Mouse (Mus musculus) cerebellum, adult 8-10 months (tissue): Measurements from ENCODE around the gene Supt3.

Experiments used
- DNase-seq: peaks from one replicate; pipeline ENCODE4 v3.0.0; 2022

Supt3 gene

GRCm38 (mm10) chr17:45063776-45064175 is 286.8 kb downstream of the Supt3 start:
- DNase-seq: no peak

DNA sequence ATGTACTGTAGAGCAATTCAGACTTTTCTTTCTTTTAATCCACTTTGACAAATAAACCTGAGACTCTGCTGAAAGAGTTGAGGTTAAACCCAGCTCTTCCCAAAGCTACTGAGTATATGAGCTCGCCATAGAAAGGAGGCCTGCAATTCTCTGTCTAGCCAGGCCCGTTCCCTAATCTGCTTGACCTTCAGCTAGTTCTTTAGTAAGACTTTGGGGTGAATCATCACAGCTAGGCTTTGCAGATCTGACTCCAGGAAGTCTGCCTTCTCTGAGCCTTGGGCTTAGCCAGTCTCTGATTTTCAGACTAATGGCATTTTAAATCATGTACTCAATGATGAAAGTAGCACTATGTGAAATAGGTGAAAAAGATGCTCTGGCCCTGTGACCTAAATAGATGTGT is 288.5 kb downstream of the Supt3 start:
- DNase-seq: no peak

GRCm38 (mm10) chr17:45067441-45067840 is 290.5 kb downstream of the Supt3 start:
- DNase-seq: no peak

DNA sequence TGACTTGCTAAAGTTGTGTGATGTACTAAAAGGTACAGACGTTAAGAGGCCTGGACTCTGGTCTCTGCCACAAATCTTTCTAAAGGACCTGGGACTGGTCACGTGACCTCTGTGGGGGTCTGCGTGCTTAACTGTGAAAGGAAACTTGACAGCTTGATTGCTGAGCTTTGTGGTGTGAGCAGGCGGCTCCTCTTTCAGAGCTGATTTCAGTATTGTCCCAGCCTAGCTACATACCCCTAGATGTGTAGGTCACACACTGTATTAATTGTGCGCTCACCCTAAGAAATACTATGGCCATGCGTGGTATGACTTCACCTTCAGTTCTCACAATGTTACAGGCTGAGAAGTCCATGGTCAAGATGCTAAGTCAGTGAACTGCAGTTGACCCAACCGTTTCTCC is 291.4 kb downstream of the Supt3 start:
- no peak for DNase-seq

DNA sequence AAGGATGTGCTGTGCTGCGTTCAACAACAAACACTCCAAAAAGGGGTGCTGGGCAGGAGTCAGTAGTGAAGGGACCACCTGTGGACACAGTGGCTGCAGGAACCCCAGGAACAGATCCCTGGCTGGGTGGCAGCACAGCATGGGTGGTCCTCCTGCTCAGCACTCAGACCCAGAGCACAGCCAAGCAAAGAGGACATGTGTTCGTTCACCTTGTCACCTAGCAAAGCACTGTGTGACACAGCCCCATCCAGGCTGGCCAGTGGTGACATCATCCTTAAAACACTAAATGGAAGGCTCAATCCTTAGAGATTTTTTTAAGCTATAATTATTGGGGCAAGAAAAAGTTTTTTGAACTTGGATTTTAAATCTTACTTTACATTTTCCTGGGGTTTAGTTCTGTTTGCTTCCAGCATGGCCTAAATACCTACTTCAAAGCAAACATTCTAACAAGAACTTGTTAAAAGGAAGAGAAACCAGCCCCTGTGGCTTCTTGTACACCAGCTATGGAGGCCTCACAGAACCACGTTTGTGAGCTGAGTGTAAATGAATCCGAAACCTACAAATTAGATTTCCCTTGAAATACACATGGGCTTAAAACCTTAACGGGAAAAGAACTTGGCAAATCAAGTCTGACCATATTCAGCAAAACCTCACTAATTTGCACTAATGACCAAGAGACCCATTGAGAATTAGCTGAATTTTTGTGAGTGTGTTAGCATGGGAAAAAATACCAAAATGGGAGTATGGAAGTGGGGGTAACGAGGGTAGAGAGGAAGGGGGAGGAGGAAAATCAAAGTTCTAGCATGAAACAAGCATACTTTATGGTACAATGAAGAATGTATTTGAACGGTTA is 295.8 kb downstream of the Supt3 start:
- no peak for DNase-seq

DNA sequence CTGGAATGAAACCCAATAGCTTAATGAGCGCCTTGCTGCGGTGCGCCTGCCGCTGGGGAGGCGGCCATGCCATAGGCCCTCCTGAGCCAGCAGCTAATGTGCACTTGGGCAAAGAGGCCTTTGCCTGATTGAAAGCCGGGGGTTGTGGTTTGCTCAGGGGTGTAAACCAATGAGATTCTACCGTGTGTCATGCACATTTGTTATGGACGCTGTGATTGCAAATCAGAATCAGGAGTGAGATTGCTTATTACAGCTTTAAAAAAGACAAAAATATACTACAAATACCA is 296.3 kb downstream of the Supt3 start:
- no peak for DNase-seq

- DNase-seq: no peak
These were observed 296.8 kb downstream of the Supt3 start for GRCm38 (mm10) chr17:45073779-45074178.

GRCm38 (mm10) chr17:45076951-45077350 is 300.0 kb downstream of the Supt3 start:
- DNase-seq: no peak

DNA sequence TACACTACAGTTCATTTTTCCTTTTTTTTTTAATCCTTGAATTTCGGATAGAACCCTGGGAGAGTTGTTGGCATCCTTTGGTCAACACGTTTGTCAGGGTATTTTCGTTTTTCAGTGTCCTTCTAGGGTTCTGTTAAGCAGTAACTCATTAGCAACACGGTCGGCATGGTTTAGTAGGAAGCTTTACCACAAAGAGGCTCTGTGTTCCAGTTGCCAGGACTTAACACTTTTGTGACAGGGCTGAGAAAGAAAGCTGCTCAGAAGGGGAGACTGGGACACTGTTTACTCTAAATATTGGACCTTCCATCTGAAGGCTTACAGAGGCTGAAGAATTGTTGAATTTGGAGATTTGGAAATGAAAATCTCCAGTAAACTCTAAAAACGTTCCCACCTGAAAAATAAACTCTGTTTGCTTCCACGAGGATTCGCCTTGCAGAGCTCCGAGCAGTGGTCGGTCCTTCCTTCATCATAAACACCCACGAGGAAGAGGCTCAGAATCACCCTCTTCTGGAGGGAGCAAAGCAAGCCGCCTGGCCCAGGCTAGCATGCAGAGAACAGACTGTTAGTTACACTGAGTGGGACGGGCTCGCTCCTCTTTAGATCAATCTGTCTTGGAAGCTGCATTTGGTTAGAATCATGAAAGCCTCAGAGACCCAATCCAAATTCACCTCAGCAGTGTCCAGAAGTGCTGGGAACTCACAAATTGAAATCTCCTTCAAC is 301.1 kb downstream of the Supt3 start:
- DNase-seq: no peak

DNA sequence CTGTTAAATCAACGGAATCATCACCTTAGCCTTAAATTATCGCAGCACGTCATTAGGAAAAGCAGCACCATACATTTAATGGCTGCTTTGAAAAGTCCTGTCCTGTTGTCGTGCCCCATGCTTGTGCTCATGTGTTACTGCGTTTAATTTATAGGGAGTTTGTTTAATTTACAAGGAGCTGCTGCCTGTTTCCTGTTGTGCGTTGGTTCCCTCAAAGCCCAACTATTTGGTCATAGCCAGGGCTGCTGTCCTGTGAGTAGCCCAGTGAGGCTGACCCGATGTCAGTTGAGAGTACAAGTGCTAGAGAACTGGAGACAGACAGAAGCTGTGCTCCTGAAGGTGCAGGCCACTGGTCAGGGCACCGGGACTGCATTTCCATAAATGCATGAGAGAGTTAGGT is 304.6 kb downstream of the Supt3 start:
- DNase-seq: no peak

- no peak for DNase-seq
These were observed 305.1 kb downstream of the Supt3 start for GRCm38 (mm10) chr17:45081955-45082475.

DNA sequence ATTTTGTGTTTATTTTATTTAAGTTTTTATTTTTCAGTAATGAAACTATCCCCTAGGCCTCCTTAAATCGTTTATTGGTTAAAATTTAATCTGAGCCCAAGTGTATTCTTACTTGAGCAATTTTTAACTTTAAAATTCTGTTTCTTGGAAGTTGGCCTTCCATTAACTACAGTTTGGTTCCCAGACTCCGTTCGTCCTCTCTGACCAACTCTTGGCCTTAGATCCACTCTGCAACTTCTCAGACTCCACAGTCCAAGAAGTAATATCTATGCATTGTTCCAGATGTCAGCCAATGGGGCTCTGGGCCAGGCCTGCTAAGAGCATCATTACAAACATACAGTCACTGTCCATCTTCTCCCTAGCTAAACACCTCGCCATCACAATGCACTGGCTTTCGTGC is 309.4 kb downstream of the Supt3 start:
- DNase-seq: no peak

DNA sequence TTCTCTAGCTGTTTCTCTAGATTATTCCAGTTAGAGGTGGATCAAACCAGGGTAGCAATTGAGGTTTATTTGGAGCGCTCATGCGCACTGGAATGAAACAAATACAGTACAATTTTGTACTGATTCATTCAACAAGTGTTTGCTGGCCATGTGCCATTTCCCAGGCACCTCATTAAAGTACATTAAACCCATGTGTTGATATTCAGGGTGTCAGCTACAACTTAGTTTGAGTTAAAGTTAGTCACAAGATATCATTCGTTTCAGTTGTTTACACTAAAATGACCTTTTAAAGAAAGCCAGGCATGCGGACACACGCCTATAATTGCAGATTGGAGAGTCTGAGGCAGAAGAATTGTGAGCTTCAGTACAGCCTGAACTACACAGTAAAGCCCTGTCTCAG is 310.1 kb downstream of the Supt3 start:
- DNase-seq: no peak

- DNase-seq: no peak
These were observed 324.1 kb downstream of the Supt3 start for GRCm38 (mm10) chr17:45101064-45101463.

GRCm38 (mm10) chr17:45115386-45115785 is 338.4 kb downstream of the Supt3 start:
- DNase-seq: no peak

DNA sequence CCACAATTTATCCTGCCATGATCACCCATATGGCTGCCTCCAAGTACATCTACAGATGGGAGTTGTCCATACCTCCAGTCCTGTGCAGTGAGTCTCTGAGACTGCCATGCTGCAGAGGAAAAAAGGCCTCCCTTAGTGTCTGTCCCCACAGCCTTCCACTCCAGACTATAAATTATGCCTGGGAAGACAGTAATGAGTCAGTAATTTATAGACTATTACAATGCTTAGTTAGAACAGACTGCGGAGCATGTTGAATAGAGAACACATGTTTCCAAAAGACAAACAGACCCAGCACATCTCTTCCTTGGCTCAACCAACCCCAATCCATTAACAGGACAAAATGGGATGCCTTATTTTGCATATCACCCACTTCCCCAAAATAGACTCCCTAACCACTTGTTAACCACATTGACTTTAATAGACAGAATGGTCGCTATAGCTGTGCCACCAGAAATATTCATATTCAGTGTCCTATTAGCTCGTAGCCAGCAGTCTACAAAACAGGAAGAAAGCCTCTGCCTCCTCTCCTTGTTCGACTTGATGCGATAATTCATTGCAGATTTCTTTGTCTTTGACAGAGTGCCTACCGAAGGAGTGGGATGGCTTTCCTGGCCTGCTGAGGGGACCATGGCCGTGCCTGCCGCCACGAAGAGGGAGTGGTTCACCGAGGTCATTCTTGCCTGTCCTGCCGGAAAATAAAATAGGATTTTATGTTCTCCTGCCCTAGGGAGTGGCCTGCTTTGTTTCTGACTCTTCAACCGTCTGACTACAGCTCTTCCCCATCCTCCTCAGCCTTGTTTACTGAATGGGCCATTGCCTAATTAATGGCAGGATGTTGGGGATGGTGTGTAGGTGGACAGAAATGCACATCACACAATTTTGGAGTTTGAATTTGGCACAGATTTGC is 341.9 kb downstream of the Supt3 start:
- no peak for DNase-seq

- DNase-seq: no peak
These were observed 342.8 kb downstream of the Supt3 start for GRCm38 (mm10) chr17:45119609-45120201.

DNA sequence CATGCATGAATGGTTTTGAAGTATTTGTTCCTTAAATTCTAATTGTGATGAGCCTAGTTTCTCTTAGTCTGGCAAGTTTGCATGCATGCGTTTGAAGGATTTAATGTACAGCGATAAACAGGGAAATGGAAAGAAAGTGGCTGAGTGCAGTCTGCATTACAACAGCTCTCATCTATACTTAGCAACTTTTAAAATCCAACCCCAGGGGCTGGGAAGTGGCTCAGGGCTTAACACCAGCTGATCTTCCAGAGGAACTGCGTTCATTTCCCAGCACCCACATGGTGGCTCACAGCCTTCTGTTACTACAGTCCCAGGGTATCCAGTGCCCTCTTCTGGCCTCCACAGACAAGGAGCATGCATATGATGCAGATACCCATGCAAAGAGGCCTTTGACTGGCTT is 346.9 kb downstream of the Supt3 start:
- DNase-seq: no peak

GRCm38 (mm10) chr17:45128611-45129010 is 351.7 kb downstream of the Supt3 start:
- DNase-seq: no peak

- no peak for DNase-seq
These were observed 356.8 kb downstream of the Supt3 start for GRCm38 (mm10) chr17:45133501-45134400.

GRCm38 (mm10) chr17:45136491-45136890 is 359.5 kb downstream of the Supt3 start:
- DNase-seq: no peak

DNA sequence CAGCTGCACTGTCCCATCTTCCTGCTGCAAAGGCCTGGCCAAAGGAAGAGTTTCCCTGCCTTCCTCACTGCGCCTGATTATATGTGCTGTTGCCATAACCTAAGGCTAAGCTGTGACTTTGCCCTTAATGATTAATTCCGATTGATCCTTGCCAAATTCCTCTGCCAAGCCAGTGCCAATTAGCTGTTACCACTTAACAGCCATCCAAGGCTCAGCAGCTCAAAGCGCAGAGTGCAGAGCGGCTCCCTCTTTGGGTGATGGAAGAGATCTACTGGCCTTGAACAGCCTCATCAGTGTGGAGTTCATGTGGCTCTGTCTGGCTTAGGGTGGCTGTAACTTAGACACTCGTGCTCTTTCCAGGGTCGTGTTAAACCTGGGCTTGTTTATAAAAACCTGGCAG is 366.1 kb downstream of the Supt3 start:
- no peak for DNase-seq
